Comparison of ENCODE assay signal across 9 mouse cellular contexts in the genomic region with DNA sequence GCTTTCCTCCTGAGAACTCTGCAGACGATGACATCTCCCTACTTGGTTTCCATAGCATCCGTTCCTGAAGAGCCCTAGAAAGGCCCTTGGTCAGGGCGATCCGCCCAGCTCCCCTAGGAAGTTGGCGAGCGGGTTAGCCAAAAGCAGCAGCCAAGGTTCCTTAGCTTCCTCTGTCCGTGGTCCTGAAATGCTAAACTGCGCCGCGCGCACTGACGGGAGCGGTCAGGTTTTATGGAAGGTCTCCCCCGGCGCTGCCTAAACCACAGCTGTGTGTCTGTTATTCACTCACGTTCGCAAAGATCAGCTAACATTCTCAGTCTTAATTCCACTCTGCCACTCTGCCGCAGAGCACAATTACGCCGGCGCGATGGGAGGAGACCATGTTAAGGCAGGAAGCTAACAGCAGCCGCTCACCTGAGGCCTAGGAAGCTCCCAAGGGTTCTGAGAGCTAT. TPM values are rescaled to one million over a fixed set of nuclear protein-coding genes. Genes with fewer than 3 reads are reported as not detected.
DNase-seq lines count a peak whose midpoint lies in the region; ATAC-seq and TF ChIP-seq lines count a peak whose summit lies in the region.
"Had no signal": no experiment of that assay in that cellular context is flagged by ENCODE, and none has a peak within 500 bp of the region (broad histone marks: within the 10 kb centered on the region; RNA-seq: fewer than 3 reads in every experiment).

A gene (plus strand): TSS at position 313 of the 452 bp plus-strand sequence.

- no peak for TF ChIP-seq CTCF in brain, embryonic 14.5 days (IDR thresholded peaks at IDR 0.05; ENCODE audit: borderline replicate concordance, extremely low read depth, insufficient read depth, insufficient read length)

- H3K36me3 ChIP-seq in heart, embryonic 12.5 days, result no peaks in the 10 kb centered on the region
- no peaks in the 10 kb centered on the region for H3K36me3 ChIP-seq in embryonic facial prominence, embryonic 14.5 days (ENCODE audit: control insufficient read depth, insufficient read depth, low read length)
- no peaks in the 10 kb centered on the region for H3K36me3 ChIP-seq in heart, embryonic 10.5 days
- H3K36me3 ChIP-seq: liver, embryonic 15.5 days had no signal

- peak; percentile 17 to 37 for DNase-seq in heart, adult 18-20 months
- DNase-seq in brain, embryonic 14.5 days (ENCODE audit: low read depth), result peak; percentile 85
- peak; percentile 89 for DNase-seq in embryonic facial prominence, embryonic 14.5 days (ENCODE audit: low spot score)
- peak; percentile 78 for DNase-seq in heart, embryonic 10.5 days (ENCODE audit: low spot score)
- peak; percentile 59 to 82 for DNase-seq in kidney, postnatal 36 days
- DNase-seq in lung, postnatal 14 days, result peak; percentile 27
- peak; percentile 53 to 64 for DNase-seq in right cerebral cortex, postnatal 10 days (ENCODE audit: low spot score in 2 of 2)

- peaks cover 55% of the 10 kb centered on the region for H3K27me3 ChIP-seq in heart, embryonic 12.5 days (replicated peaks)
- H3K27me3 ChIP-seq in embryonic facial prominence, embryonic 14.5 days (replicated peaks; ENCODE audit: control insufficient read depth, insufficient read depth, low read length), result peaks cover 60% of the 10 kb centered on the region
- H3K27me3 ChIP-seq in heart, embryonic 10.5 days (ENCODE audit: insufficient read depth, poor library complexity, severe bottlenecking), result peaks cover 56% of the 10 kb centered on the region

- no peak within 1 kb of the TSS for H3K9ac ChIP-seq in heart, embryonic 12.5 days
- H3K9ac ChIP-seq in embryonic facial prominence, embryonic 14.5 days (ENCODE audit: low read depth, low read length), result no peak within 1 kb of the TSS
- H3K9ac ChIP-seq: liver, embryonic 15.5 days had no signal

- no peak for ATAC-seq in heart, embryonic 12.5 days (ENCODE audit: insufficient number of reproducible peaks, low FRiP score)
- ATAC-seq in embryonic facial prominence, embryonic 14.5 days (ENCODE audit: low read depth), result peak; percentile 70

- TF ChIP-seq POLR2A in brain, embryonic 14.5 days (IDR thresholded peaks at IDR 0.05; ENCODE audit: borderline replicate concordance, extremely low read depth, insufficient read depth, insufficient read length, poor library complexity, severe bottlenecking), result no peak

- no peak within 1 kb of the TSS for H3K4me2 ChIP-seq in heart, embryonic 12.5 days
- H3K4me2 ChIP-seq in embryonic facial prominence, embryonic 14.5 days (ENCODE audit: low read depth, low read length), result no peak within 1 kb of the TSS
- H3K4me2 ChIP-seq: liver, embryonic 15.5 days had no signal

- H3K27ac ChIP-seq in heart, embryonic 12.5 days (ENCODE audit: poor library complexity, severe bottlenecking), result no peak within 1 kb of the TSS
- no peak within 1 kb of the TSS; the same call in 1 of the 2 replicates for H3K27ac ChIP-seq in embryonic facial prominence, embryonic 14.5 days (replicated peaks; ENCODE audit: low read depth, low read length)
- H3K27ac ChIP-seq in heart, embryonic 10.5 days, result no peak within 1 kb of the TSS
- H3K27ac ChIP-seq: liver, embryonic 15.5 days had no signal

- no peaks in the 10 kb centered on the region for H3K9me3 ChIP-seq in heart, embryonic 12.5 days (replicated peaks)
- no peaks in the 10 kb centered on the region for H3K9me3 ChIP-seq in embryonic facial prominence, embryonic 14.5 days (ENCODE audit: control insufficient read depth, low read length)
- H3K9me3 ChIP-seq in heart, embryonic 10.5 days, result no peaks in the 10 kb centered on the region
- H3K9me3 ChIP-seq: liver, embryonic 15.5 days had no signal

- under 1% methylated on average over 23 of the region's 23 CpGs for WGBS in heart, embryonic 12.5 days
- WGBS in embryonic facial prominence, embryonic 14.5 days, result under 1% methylated on average over 23 of the region's 23 CpGs
- under 1% methylated on average over 23 of the region's 23 CpGs for WGBS in heart, embryonic 10.5 days

- no peaks in the 10 kb centered on the region for H3K4me1 ChIP-seq in heart, embryonic 12.5 days (replicated peaks)
- H3K4me1 ChIP-seq in embryonic facial prominence, embryonic 14.5 days (ENCODE audit: control insufficient read depth, insufficient read depth, low read length), result no peaks in the 10 kb centered on the region
- peaks cover under 1% of the 10 kb centered on the region; the same call in 1 of the 2 replicates for H3K4me1 ChIP-seq in heart, embryonic 10.5 days
- H3K4me1 ChIP-seq: liver, embryonic 15.5 days had no signal

- H3K4me3 ChIP-seq in heart, embryonic 12.5 days, result no peak within 1 kb of the TSS
- H3K4me3 ChIP-seq in embryonic facial prominence, embryonic 14.5 days (ENCODE audit: low read depth, low read length), result no peak within 1 kb of the TSS
- H3K4me3 ChIP-seq in heart, embryonic 10.5 days, result no peak within 1 kb of the TSS
- H3K4me3 ChIP-seq: liver, embryonic 15.5 days had no signal

RNA-seq across cellular contexts. Expression of the gene that starts here (rescaled TPM):
- total RNA-seq in heart, adult 18-20 months (2021), result not detected
- 0.08 TPM in 1 of 2 replicates, not detected in the other for polyA plus RNA-seq in heart, embryonic 12.5 days (2016; fragmentation: Nextera tagmentation; extraction: Ambion mirVana)
- 38.0 and 61.8 TPM in 2 replicates for polyA plus RNA-seq in brain, embryonic 14.5 days (2012; rRNA removed)
- 3.9 and 4.4 TPM in 2 replicates for polyA plus RNA-seq in embryonic facial prominence, embryonic 14.5 days (2014; fragmentation: Nextera tagmentation; extraction: Ambion mirVana)
- not detected in 2 replicates for polyA plus RNA-seq in heart, embryonic 10.5 days (2016; fragmentation: Nextera tagmentation; extraction: Ambion mirVana)

Comparison
In these comparisons a context has a peak if more than half of its experiments do, and no peak if none do; other contexts are left out.
1. Peak in DNase-seq in heart, adult 18-20 months; RNA of the gene not detected or under 1 TPM.
2. Peak in DNase-seq in heart, embryonic 10.5 days; RNA of the gene not detected or under 1 TPM.
3. DNase-seq: peak in every context shown above with its lines; median percentile 89 in embryonic facial prominence, embryonic 14.5 days; 85 in brain, embryonic 14.5 days; 78 in heart, embryonic 10.5 days; 70 in kidney, postnatal 36 days; 58 in right cerebral cortex, postnatal 10 days; 27 in heart, adult 18-20 months; 27 in lung, postnatal 14 days.